Mouse (Mus musculus) neural tube, embryonic 12.5 days (tissue): Measurements from ENCODE around the gene Nostrin. TPM values are rescaled to one million over a fixed set of nuclear protein-coding genes. Genes with fewer than 3 reads are reported as not detected.

Experiments
- ATAC-seq: fragments of 200-750 bp; cut with Nextera tagmentation; 2 replicates; pipeline ENCODE4 v1.8.0; 2017; ENCODE audit warnings: low read depth, mild to moderate bottlenecking, moderate TSS enrichment, moderate library complexity; ENCODE audit not compliant: low FRiP score
- H3K27ac ChIP-seq: fragments of 300-500 bp; sonication (generic); 2 replicates; pipeline ENCODE4 v1.5.1; 2016
- H3K27me3 ChIP-seq: fragments of 300-500 bp; sonication (generic); replicated peaks from 2 replicates; pipeline ENCODE4 v1.6.1; 2016; ENCODE audit warnings: mild to moderate bottlenecking
- H3K36me3 ChIP-seq: fragments of 300-500 bp; sonication (generic); 2 replicates; pipeline ENCODE4 v1.6.1; 2016; ENCODE audit warnings: mild to moderate bottlenecking
- H3K4me1 ChIP-seq: fragments of 300-500 bp; sonication (generic); 2 replicates; pipeline ENCODE4 v1.6.1; 2016
- H3K4me2 ChIP-seq: fragments of 300-500 bp; sonication (generic); replicated peaks from 2 replicates; pipeline ENCODE4 v1.6.1; 2016; ENCODE audit warnings: mild to moderate bottlenecking
- H3K4me3 ChIP-seq: fragments of 300-500 bp; sonication (generic); 2 replicates; pipeline ENCODE4 v1.5.1; 2016
- H3K9ac ChIP-seq: fragments of 300-500 bp; sonication (generic); 2 replicates; pipeline ENCODE4 v1.6.1; 2016; ENCODE audit warnings: mild to moderate bottlenecking
- H3K9me3 ChIP-seq: fragments of 300-500 bp; sonication (generic); 2 replicates; pipeline ENCODE4 v1.6.1; 2016; ENCODE audit warnings: mild to moderate bottlenecking
- WGBS: fragments of 180-500 bp; shearing (Covaris S2); methylation state at CpG from one replicate; pipeline ENCODE4 v1.1.7; 2016; 5-methylcytosine and 5-hydroxymethylcytosine counted together
- polyA plus RNA-seq: library from polyadenylated mRNA; unstranded; fragments of >200 nt; fragmentation: Nextera tagmentation; extraction: Ambion mirVana; gene quantifications from 2 replicates; pipeline ENCODE4 v1.2.1, GENCODE M21; 2016

Gene Nostrin
- polyA plus RNA-seq, 1 experiment from 2014 or later = 1.2 TPM

GRCm38 (mm10) chr2:69170395-69171077 lies 34.9 kb downstream of the Nostrin start:
- 0 out of 2 replicates have a peak, but pooled peaks have one; percentile 53 for ATAC-seq
- Histone ChIP-seq H3K9me3 (no peaks in the 10 kb centered on the region), H3K27ac (no peak overlapping the region), H3K4me1 (no peaks in the 10 kb centered on the region), H3K27me3 (no peaks in the 10 kb centered on the region), H3K9ac (no peak overlapping the region), H3K36me3 (no peaks in the 10 kb centered on the region), H3K4me3 (no peak overlapping the region), H3K4me2 (no peak overlapping the region)
- 53% methylated on average over 9 of the region's 9 CpGs for WGBS

- Histone ChIP-seq H3K36me3 (no peaks in the 10 kb centered on the region), H3K9me3 (no peaks in the 10 kb centered on the region), H3K4me1 (no peaks in the 10 kb centered on the region), H3K4me3 (no peak overlapping the region), H3K4me2 (no peak overlapping the region), H3K27ac (no peak overlapping the region), H3K27me3 (no peaks in the 10 kb centered on the region), H3K9ac (no peak overlapping the region)
- no peak for ATAC-seq
- WGBS = 83% methylated on average over 5 of the region's 5 CpGs
Measured at GRCm38 (mm10) chr2:69175296-69175695, 39.7 kb downstream of the Nostrin start.

DNA sequence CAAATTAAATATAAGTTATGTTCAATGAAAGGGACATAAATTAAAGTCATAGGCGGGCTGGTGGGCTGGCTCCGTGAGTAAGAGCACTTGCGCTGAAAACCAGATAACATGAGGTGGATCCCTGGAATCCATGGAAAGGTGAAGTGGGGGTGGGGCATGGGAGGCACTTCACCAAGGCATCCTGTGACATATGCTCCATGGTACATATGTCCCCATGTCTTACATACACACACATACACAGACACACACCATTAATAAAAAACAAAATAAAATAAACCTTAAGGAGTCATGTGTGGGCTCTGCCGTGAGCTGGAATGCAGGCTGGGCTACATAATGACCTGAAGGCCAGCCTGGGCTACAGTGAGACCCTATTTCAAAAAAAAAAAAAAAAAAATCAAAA lies 44.1 kb downstream of the Nostrin start:
- H3K4me3 ChIP-seq = no peak overlapping the region
- H3K27ac ChIP-seq = no peak overlapping the region
- no peaks in the 10 kb centered on the region for H3K36me3 ChIP-seq
- no peaks in the 10 kb centered on the region for H3K27me3 ChIP-seq
- no peak overlapping the region for H3K9ac ChIP-seq
- WGBS = 91% methylated on average over 4 of the region's 4 CpGs
- no peak overlapping the region for H3K4me2 ChIP-seq
- no peak for ATAC-seq
- H3K9me3 ChIP-seq = no peaks in the 10 kb centered on the region
- no peaks in the 10 kb centered on the region for H3K4me1 ChIP-seq

DNA sequence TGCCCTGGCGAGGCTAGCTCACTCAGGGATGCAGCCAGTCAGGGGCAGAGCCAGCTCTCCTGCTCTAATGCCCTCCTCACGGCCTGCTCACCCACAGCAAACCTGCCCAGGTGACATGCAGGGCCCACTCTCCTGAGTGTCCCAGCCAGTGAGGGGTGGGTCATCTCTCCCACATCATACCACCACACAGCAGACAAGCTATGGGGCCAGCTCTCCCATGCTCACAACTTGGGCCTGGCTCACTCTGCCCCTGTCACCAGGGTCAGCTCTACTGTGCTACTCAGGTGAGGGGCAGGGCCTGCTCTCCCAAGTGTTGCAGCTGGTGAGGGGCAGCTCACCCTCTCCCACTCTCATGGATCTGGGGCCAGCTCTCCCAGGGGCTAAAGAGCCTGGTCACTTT lies 52.4 kb downstream of the Nostrin start:
- Histone ChIP-seq H3K27ac (no peak overlapping the region), H3K4me1 (no peaks in the 10 kb centered on the region), H3K9ac (no peak overlapping the region), H3K36me3 (no peaks in the 10 kb centered on the region), H3K4me3 (no peak overlapping the region), H3K9me3 (no peaks in the 10 kb centered on the region), H3K4me2 (no peak overlapping the region), H3K27me3 (no peaks in the 10 kb centered on the region)
- no peak for ATAC-seq
- WGBS = 90% methylated on average over 2 of the region's 2 CpGs

- Histone ChIP-seq H3K4me3 (no peak overlapping the region), H3K9me3 (no peaks in the 10 kb centered on the region), H3K27me3 (no peaks in the 10 kb centered on the region), H3K9ac (no peak overlapping the region), H3K4me1 (no peaks in the 10 kb centered on the region), H3K36me3 (peaks cover 5% of the 10 kb centered on the region; the same call in 1 of the 2 replicates), H3K4me2 (no peak overlapping the region), H3K27ac (no peak overlapping the region)
- WGBS = 94% methylated on average over 6 of the region's 6 CpGs
- no peak for ATAC-seq
Measured at GRCm38 (mm10) chr2:69188732-69189131, 53.1 kb downstream of the Nostrin start.

DNA sequence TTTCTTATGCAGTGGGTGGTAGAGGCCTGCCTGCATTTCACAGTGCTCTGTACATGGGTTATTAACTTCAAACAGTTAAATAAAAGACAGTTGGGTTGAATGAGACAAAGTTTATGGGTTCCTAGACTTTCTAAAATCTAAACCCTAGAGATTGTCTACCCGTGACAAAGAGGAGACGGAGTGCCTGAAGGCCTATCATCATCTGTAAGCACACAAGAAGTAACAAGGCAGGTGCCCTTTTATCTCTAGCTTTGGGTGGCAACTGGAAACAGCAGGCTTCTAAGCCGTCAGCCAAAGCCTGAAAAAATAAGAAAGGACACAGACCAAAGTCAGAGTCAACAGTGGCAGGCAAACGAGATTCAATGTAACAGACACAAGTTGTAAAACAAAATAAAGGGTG lies 53.6 kb downstream of the Nostrin start:
- H3K4me2 ChIP-seq = no peak overlapping the region
- no peak overlapping the region for H3K9ac ChIP-seq
- WGBS = 54% methylated on average over 4 of the region's 4 CpGs
- no peak overlapping the region for H3K4me3 ChIP-seq
- H3K9me3 ChIP-seq = no peaks in the 10 kb centered on the region
- no peak for ATAC-seq
- H3K27ac ChIP-seq = no peak overlapping the region
- no peaks in the 10 kb centered on the region for H3K4me1 ChIP-seq
- no peaks in the 10 kb centered on the region for H3K27me3 ChIP-seq
- peaks cover 9% of the 10 kb centered on the region; the same call in 1 of the 2 replicates for H3K36me3 ChIP-seq

GRCm38 (mm10) chr2:69191059-69191458 lies 55.5 kb downstream of the Nostrin start:
- Histone ChIP-seq H3K27me3 (no peaks in the 10 kb centered on the region), H3K4me3 (no peak overlapping the region), H3K36me3 (peaks cover 11% of the 10 kb centered on the region; the same call in 1 of the 2 replicates), H3K9ac (no peak overlapping the region), H3K4me2 (no peak overlapping the region), H3K9me3 (no peaks in the 10 kb centered on the region), H3K27ac (no peak overlapping the region), H3K4me1 (no peaks in the 10 kb centered on the region)
- no peak for ATAC-seq
- WGBS = 91% methylated on average over 5 of the region's 5 CpGs

- H3K9ac ChIP-seq = no peak overlapping the region
- no peak for ATAC-seq
- H3K9me3 ChIP-seq = no peaks in the 10 kb centered on the region
- H3K4me2 ChIP-seq = no peak overlapping the region
- WGBS = 85% methylated on average over 5 of the region's 5 CpGs
- no peak overlapping the region for H3K4me3 ChIP-seq
- no peaks in the 10 kb centered on the region for H3K4me1 ChIP-seq
- H3K27me3 ChIP-seq = no peaks in the 10 kb centered on the region
- no peak overlapping the region for H3K27ac ChIP-seq
- peaks cover 21% of the 10 kb centered on the region for H3K36me3 ChIP-seq
Measured at GRCm38 (mm10) chr2:69193555-69193954, 58.0 kb downstream of the Nostrin start.

DNA sequence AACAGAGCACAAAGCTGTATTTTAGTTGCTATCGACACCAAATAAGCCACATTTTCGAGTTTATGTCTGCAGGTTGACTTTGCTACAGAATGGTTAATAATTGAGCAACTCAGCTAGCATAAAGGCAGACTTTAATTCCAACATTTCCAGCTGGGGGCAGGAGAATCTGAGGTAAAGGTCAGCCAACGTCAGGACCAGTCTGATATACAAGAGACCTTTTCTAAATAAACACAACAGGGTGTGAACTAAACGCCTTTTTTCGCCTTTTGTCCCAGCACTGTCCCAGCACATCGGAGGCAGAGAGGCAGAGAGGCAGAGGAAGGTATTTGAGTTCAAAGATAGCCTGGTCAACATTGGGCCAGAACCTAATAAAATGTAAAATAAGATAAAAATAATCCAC lies 69.6 kb downstream of the Nostrin start:
- 13% methylated on average over 6 of the region's 6 CpGs for WGBS
- peak overlapping the region; percentile 85 for H3K4me2 ChIP-seq
- H3K27ac ChIP-seq = no peak overlapping the region

GRCm38 (mm10) chr2:69205791-69206351 lies 70.3 kb downstream of the Nostrin start, which contains the start of gene Spc25:
Gene Spc25, minus strand, starts transcription at chr2:69206194.
- peak; percentile 99 for ATAC-seq
- under 1% methylated on average over 46 of the region's 46 CpGs for WGBS
- no peak within 1 kb of the TSS for H3K27ac ChIP-seq

More for the DNA sequence above, 69.6 kb downstream of the Nostrin start:
- Histone ChIP-seq H3K4me3 (peak overlapping the region; percentile 77), H3K27me3 (no peaks in the 10 kb centered on the region), H3K4me1 (peaks cover 7% of the 10 kb centered on the region; the same call in 1 of the 2 replicates), H3K9me3 (no peaks in the 10 kb centered on the region), H3K36me3 (peaks cover 18% of the 10 kb centered on the region; the same call in 1 of the 2 replicates), H3K9ac (peak overlapping the region; percentile 73)
- no peak for ATAC-seq

DNA sequence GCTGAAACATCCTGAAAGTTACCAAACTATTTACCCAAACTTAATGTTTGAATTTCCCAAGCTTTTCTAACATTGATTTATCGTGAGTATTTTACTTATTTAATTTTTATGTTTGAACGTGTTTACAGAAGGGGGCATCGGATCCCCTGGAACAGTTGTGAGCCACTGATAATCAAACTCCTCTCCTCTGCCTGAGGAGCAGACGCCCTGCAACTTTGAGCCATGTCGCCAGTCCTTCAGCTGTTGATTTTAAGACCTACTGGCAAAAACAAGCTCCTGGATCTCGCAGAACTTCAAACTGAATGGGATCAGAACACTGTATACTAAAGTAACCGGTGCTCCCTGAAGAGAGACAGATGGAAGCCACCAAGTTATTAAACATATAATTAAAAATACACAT lies 70.9 kb downstream of the Nostrin start:
- Histone ChIP-seq H3K27ac (no peak overlapping the region), H3K4me3 (no peak overlapping the region), H3K27me3 (no peaks in the 10 kb centered on the region), H3K9me3 (no peaks in the 10 kb centered on the region), H3K36me3 (peaks cover 10% of the 10 kb centered on the region; the same call in 1 of the 2 replicates), H3K4me2 (peak overlapping the region; percentile 39; the same call in 1 of the 2 replicates), H3K4me1 (peaks cover 7% of the 10 kb centered on the region; the same call in 1 of the 2 replicates), H3K9ac (no peak overlapping the region)
- ATAC-seq = peak; percentile 41; the same call in 1 of the 2 replicates
- 30% methylated on average over 7 of the region's 7 CpGs for WGBS

More at GRCm38 (mm10) chr2:69205791-69206351, 70.3 kb downstream of the Nostrin start, which contains the start of gene Spc25:
- Histone ChIP-seq H3K4me2 (peak within 1 kb of the TSS; percentile 85), H3K9ac (peak within 1 kb of the TSS; percentile 73), H3K36me3 (peaks cover 16% of the 10 kb centered on the region; the same call in 1 of the 2 replicates), H3K27me3 (no peaks in the 10 kb centered on the region), H3K4me3 (peak within 1 kb of the TSS; percentile 77), H3K4me1 (peaks cover 7% of the 10 kb centered on the region; the same call in 1 of the 2 replicates), H3K9me3 (no peaks in the 10 kb centered on the region)

GRCm38 (mm10) chr2:69209684-69210083 lies 74.1 kb downstream of the Nostrin start:
- no peak overlapping the region for H3K4me2 ChIP-seq
- H3K9ac ChIP-seq = no peak overlapping the region
- no peaks in the 10 kb centered on the region for H3K36me3 ChIP-seq
- H3K4me3 ChIP-seq = no peak overlapping the region
- no peaks in the 10 kb centered on the region for H3K9me3 ChIP-seq
- 0 out of 2 replicates have a peak, but pooled peaks cover 5% of the 10 kb centered on the region for H3K4me1 ChIP-seq
- ATAC-seq = no peak
- H3K27ac ChIP-seq = no peak overlapping the region
- WGBS = 93% methylated on average over 3 of the region's 3 CpGs
- no peaks in the 10 kb centered on the region for H3K27me3 ChIP-seq
